Mouse (Mus musculus): Measurements from ENCODE around the gene 4930438A08Rik. TPM values are rescaled to one million over a fixed set of nuclear protein-coding genes. Genes with fewer than 3 reads are reported as not detected.
A peak's percentile ranks its signal among the peaks of the same experiment; 100 is the strongest.

Gene 4930438A08Rik
- polyA plus RNA-seq, 1 experiment, result 0.28 TPM

DNA sequence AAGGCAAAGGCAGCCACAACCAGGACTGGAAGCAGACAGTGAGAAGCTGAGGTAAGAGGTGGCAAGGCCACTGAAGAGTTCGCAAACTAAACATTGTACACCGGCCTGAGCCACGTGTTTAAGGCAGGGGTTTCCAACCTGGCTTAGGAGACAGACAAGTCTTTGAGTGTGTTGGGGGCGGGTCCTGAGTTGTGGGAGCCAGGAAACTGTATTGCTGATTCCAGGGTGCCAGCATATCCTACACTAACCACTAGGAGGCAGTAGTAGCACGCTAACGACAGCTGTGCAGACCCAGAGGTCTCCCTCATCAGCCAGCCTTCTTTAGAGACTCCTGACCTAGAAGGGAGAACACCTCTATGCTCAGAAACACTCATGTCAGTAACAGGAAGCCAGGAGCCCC lies 39.4 kb upstream of the 4930438A08Rik start:
- Histone ChIP-seq H3K27ac (ENCODE audit: insufficient read depth, low read depth, low read length) (no peak overlapping the region), H3K4me3 (ENCODE audit: low read depth, low read length) (no peak overlapping the region), H3K36me3 (ENCODE audit: control insufficient read depth, insufficient read depth, low read length) (no peaks in the 10 kb centered on the region), H3K27me3 (ENCODE audit: control insufficient read depth, insufficient read depth, low read length) (no peaks in the 10 kb centered on the region), H3K4me1 (ENCODE audit: control insufficient read depth, insufficient read depth, insufficient read length, low read length) (peaks cover 10% of the 10 kb centered on the region)
- 25% methylated on average over 6 of the region's 6 CpGs for WGBS
- TF ChIP-seq CTCF (IDR thresholded peaks at IDR 0.05; ENCODE audit: extremely low read depth, insufficient read length, insufficient replicate concordance, low read depth, low read length) (peak; percentile 84; the same call in 1 of the 2 replicates), POLR2A (IDR thresholded peaks at IDR 0.05; ENCODE audit: low read depth, low read length) (no peak)

DNA sequence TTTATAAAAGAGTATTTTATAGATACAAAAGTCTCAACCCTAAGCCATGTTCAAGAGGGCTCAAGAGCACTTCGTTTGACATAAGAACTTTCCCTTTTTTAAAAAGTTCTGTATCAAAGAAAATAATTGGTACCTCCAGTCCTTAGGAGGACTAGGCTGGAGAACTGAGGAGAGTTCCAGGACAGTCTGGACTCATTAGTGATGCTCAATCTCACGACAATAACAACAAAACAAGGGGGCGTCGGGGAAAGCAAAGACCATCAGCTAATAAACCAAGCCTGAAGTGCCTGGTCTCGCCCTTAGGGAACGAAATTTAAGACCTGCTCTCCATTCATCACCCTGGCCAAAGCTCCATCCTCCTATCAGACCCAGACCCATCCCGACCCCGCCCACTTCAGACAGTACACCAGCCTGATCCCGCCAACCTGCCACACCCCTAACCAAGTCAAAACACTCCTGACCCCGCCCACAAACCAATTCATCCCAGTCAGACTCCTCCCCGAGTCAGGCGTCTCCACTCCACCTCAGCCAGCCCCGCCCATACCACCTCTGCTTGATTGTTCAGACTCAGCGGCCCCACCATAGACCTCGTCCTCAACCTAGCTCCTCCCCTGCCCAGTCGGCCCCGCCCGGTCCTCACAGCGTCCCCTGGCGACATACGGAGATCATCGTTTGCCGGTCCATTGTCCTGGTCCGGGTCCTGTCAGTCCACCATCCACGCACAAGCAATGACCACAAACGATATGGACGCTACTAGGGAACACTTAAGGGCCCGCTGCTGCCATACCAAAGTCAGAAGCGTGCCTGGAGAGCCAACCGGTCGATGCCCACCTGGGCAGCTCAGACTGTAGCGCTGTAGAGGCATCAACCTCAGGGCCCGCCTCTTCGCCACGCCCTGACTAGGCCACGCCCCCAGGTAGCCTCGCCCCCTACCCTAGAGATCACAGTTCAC lies 35.5 kb upstream of the 4930438A08Rik start:
- peaks cover 10% of the 10 kb centered on the region for H3K4me1 ChIP-seq (ENCODE audit: control insufficient read depth, insufficient read depth, insufficient read length, low read length)
- H3K27me3 ChIP-seq (ENCODE audit: control insufficient read depth, insufficient read depth, low read length), result no peaks in the 10 kb centered on the region
- WGBS, result 3% methylated on average over 37 of the region's 37 CpGs
- no peaks in the 10 kb centered on the region for H3K36me3 ChIP-seq (ENCODE audit: control insufficient read depth, insufficient read depth, low read length)
- H3K27ac ChIP-seq (ENCODE audit: insufficient read depth, low read depth, low read length), result peak overlapping the region; percentile 17; the same call in 1 of the 2 replicates
- peak overlapping the region; percentile 70 for H3K4me3 ChIP-seq (ENCODE audit: low read depth, low read length)
- TF ChIP-seq CTCF (IDR thresholded peaks at IDR 0.05; ENCODE audit: extremely low read depth, insufficient read length, insufficient replicate concordance, low read depth, low read length) (peak; percentile 51; the same call in 1 of the 2 replicates), POLR2A (IDR thresholded peaks at IDR 0.05; ENCODE audit: low read depth, low read length) (no peak)

DNA sequence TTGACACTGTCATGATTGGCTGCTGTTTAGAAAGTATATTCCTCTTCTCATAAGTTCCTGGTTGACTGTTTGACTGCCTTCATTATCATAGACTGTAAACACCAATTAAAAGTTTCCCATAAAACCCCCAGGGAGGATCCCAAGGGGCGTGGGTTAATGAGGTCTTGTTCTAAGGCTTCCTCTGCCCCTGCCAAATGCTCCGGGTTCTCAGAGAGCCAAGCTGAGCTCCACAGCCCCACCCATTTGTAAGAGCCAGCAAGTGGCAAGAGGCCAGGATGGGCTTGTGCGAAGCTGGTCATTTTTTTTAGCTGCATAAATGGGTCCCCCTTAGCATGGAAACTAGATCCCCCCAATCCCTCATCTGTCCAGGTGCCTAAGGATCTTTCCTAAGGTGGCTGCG lies 27.3 kb upstream of the 4930438A08Rik start:
- H3K36me3 ChIP-seq (ENCODE audit: control insufficient read depth, insufficient read depth, low read length), result no peaks in the 10 kb centered on the region
- no peak overlapping the region for H3K4me3 ChIP-seq (ENCODE audit: low read depth, low read length)
- H3K27me3 ChIP-seq (ENCODE audit: control insufficient read depth, insufficient read depth, low read length), result no peaks in the 10 kb centered on the region
- no peak for TF ChIP-seq CTCF (IDR thresholded peaks at IDR 0.05; ENCODE audit: extremely low read depth, insufficient read length, insufficient replicate concordance, low read depth, low read length)
- no peak for TF ChIP-seq POLR2A (IDR thresholded peaks at IDR 0.05; ENCODE audit: low read depth, low read length)
- no peaks in the 10 kb centered on the region for H3K4me1 ChIP-seq (ENCODE audit: control insufficient read depth, insufficient read depth, insufficient read length, low read length)
- 25% methylated on average over 4 of the region's 4 CpGs for WGBS
- H3K27ac ChIP-seq (ENCODE audit: insufficient read depth, low read depth, low read length), result no peak overlapping the region

DNA sequence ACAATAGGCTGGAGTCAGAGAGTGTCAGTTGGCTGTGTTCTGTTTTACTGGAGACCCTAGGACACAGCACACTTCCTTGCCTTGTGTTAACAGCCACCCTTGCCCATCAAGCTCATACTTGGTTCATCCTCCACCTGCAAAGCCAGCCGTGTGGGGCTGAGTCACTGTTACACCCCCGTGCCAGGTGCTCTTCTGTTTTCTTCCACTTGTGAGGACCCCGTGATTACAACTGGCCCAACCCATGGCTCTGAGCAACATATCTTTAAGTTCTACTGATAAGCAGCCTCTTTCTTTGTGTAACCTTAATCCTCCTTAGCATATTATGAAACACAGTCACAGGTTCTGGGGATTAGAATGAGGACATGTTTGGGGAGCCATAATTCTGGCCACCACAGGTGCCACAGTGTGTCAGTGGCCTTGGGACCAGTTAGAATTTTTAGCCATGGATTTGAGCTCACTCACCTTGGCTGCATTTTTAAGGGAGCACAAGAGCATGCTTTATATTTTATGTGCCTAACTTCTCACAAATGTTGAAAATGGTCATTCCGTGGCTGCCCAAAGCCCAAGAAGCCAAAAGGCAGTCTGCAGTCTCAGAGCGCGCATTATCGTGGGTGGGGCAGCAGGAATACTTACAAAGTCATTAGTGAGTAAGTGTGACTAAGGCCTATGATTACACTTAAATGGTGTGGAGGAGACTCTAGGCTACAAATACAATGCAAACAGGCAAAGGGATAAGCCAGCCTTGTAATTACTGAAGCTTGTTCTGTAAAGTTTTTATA lies 25.2 kb upstream of the 4930438A08Rik start:
- Histone ChIP-seq H3K4me1 (ENCODE audit: control insufficient read depth, insufficient read depth, insufficient read length, low read length) (no peaks in the 10 kb centered on the region), H3K27ac (ENCODE audit: insufficient read depth, low read depth, low read length) (no peak overlapping the region), H3K27me3 (ENCODE audit: control insufficient read depth, insufficient read depth, low read length) (no peaks in the 10 kb centered on the region), H3K4me3 (ENCODE audit: low read depth, low read length) (no peak overlapping the region), H3K36me3 (ENCODE audit: control insufficient read depth, insufficient read depth, low read length) (no peaks in the 10 kb centered on the region)
- WGBS, result 43% methylated on average over 7 of the region's 7 CpGs
- no peak for TF ChIP-seq POLR2A (IDR thresholded peaks at IDR 0.05; ENCODE audit: low read depth, low read length)
- no peak for TF ChIP-seq CTCF (IDR thresholded peaks at IDR 0.05; ENCODE audit: extremely low read depth, insufficient read length, insufficient replicate concordance, low read depth, low read length)

DNA sequence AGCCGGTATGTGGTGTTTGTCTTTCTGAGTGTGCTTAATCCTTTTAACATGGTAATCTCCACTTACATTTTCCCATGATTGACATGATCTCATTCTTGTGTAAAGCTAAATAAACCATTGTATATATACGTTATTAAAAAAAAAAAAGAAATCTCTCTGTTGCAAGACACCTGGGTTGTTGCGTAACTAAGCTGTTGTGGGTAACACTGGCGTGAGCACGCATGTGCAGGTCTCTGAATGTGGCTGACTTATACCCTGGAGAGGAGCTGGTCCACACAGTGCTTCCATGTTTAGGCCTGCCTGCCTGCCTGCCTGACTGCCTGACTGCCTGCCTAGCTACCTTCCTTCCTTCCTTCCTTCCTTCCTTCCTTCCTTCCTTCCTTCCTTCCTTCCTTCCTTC lies 24.0 kb upstream of the 4930438A08Rik start:
- H3K27me3 ChIP-seq (ENCODE audit: control insufficient read depth, insufficient read depth, low read length), result no peaks in the 10 kb centered on the region
- no peak for TF ChIP-seq CTCF (IDR thresholded peaks at IDR 0.05; ENCODE audit: extremely low read depth, insufficient read length, insufficient replicate concordance, low read depth, low read length)
- no peak for TF ChIP-seq POLR2A (IDR thresholded peaks at IDR 0.05; ENCODE audit: low read depth, low read length)
- H3K4me3 ChIP-seq (ENCODE audit: low read depth, low read length), result no peak overlapping the region
- H3K4me1 ChIP-seq (ENCODE audit: control insufficient read depth, insufficient read depth, insufficient read length, low read length), result no peaks in the 10 kb centered on the region
- 44% methylated on average over 5 of the region's 5 CpGs for WGBS
- H3K27ac ChIP-seq (ENCODE audit: insufficient read depth, low read depth, low read length), result no peak overlapping the region
- H3K36me3 ChIP-seq (ENCODE audit: control insufficient read depth, insufficient read depth, low read length), result no peaks in the 10 kb centered on the region

DNA sequence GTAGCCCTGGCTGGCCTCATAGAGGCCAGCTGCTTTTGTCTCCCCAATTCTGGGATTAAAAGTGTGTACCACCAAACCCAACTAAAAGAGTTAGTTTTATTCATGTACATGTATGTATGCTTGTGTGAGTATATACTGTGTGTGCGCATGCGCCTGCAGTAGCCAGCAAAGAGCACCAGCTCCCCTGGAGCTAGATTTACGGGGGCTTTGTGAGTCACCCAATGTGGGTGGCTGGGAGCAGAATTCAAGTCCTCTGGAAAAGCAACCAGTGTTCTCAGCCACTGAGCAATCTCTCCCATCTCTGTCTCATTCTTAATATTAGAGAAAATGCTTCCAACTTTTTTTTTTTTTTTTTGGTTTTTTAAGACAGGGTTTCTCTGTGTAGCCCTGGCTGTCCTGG lies 20.2 kb upstream of the 4930438A08Rik start:
- no peaks in the 10 kb centered on the region for H3K36me3 ChIP-seq (ENCODE audit: control insufficient read depth, insufficient read depth, low read length)
- H3K27me3 ChIP-seq (ENCODE audit: control insufficient read depth, insufficient read depth, low read length), result no peaks in the 10 kb centered on the region
- no peak overlapping the region for H3K4me3 ChIP-seq (ENCODE audit: low read depth, low read length)
- H3K27ac ChIP-seq (ENCODE audit: insufficient read depth, low read depth, low read length), result no peak overlapping the region
- 94% methylated on average over 3 of the region's 3 CpGs for WGBS
- no peaks in the 10 kb centered on the region for H3K4me1 ChIP-seq (ENCODE audit: control insufficient read depth, insufficient read depth, insufficient read length, low read length)
- TF ChIP-seq POLR2A (IDR thresholded peaks at IDR 0.05; ENCODE audit: low read depth, low read length) (no peak), CTCF (IDR thresholded peaks at IDR 0.05; ENCODE audit: extremely low read depth, insufficient read length, insufficient replicate concordance, low read depth, low read length) (no peak)

DNA sequence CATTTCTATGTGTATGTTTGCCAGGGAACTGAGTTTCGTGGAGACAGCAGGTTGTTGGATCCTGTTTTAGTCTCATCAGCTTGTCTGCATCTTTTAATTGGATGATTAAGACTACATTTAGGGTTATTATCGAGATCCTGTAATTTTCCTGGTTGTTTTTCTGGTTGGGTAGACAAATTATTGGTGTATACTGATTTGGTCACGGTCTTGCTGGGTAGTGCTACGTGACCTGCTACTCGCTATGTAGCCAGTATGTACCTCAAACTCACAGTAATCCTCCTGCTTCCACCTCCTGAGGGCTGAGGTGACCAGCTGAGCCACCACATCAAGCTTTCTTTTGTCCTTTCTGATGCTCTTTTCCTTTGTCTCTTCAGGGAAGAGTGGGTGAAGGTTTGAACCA lies 16.8 kb upstream of the 4930438A08Rik start:
- Histone ChIP-seq H3K27ac (ENCODE audit: insufficient read depth, low read depth, low read length) (no peak overlapping the region), H3K27me3 (ENCODE audit: control insufficient read depth, insufficient read depth, low read length) (no peaks in the 10 kb centered on the region), H3K4me3 (ENCODE audit: low read depth, low read length) (no peak overlapping the region), H3K4me1 (ENCODE audit: control insufficient read depth, insufficient read depth, insufficient read length, low read length) (no peaks in the 10 kb centered on the region), H3K36me3 (ENCODE audit: control insufficient read depth, insufficient read depth, low read length) (no peaks in the 10 kb centered on the region)
- 84% methylated on average over 5 of the region's 5 CpGs for WGBS
- TF ChIP-seq POLR2A (IDR thresholded peaks at IDR 0.05; ENCODE audit: low read depth, low read length) (no peak), CTCF (IDR thresholded peaks at IDR 0.05; ENCODE audit: extremely low read depth, insufficient read length, insufficient replicate concordance, low read depth, low read length) (no peak)
